Mouse (Mus musculus) erythroblast, embryonic 14.5 days (primary cell): ENCODE data around the gene Ust. TPM values are rescaled to one million over a fixed set of nuclear protein-coding genes. Genes with fewer than 3 reads are reported as not detected.

Experiments used
- H3K27me3 ChIP-seq: 2 replicates; pipeline ENCODE4 v1.6.1; 2012; ENCODE audit warnings: inconsistent platforms; ENCODE audit not compliant: control insufficient read depth
- H3K36me3 ChIP-seq: 2 replicates; pipeline ENCODE4 v1.6.1; 2012; ENCODE audit warnings: mild to moderate bottlenecking, inconsistent platforms; ENCODE audit not compliant: control insufficient read depth
- H3K4me1 ChIP-seq: 2 replicates; pipeline ENCODE4 v1.6.1; 2012; ENCODE audit warnings: inconsistent platforms; ENCODE audit not compliant: control insufficient read depth
- H3K4me3 ChIP-seq: replicated peaks from 2 replicates; pipeline ENCODE3; 2012; ENCODE audit warnings: moderate library complexity, mild to moderate bottlenecking, inconsistent platforms
- H3K9me3 ChIP-seq: 2 replicates; pipeline ENCODE4 v1.6.1; 2012; ENCODE audit warnings: low read length, inconsistent platforms, mixed read lengths; ENCODE audit not compliant: control insufficient read depth
- GATA1 ChIP-seq: IDR thresholded peaks from 2 replicates; pipeline ENCODE4 v1.6.1; 2012; ENCODE audit warnings: low read length, inconsistent platforms, mixed read lengths
- TAL1 ChIP-seq: IDR thresholded peaks from 3 replicates; pipeline ENCODE4 v1.6.1; 2012; ENCODE audit warnings: low read length, inconsistent platforms, mixed read lengths
- polyA plus RNA-seq: library from polyadenylated mRNA; stranded (reverse); fragments of >175 nt; gene quantifications from 2 replicates; pipeline ENCODE4 v1.2.3, GENCODE M21; 2012

The Ust gene
- polyA plus RNA-seq, 1 experiment, result not detected

- Histone ChIP-seq H3K4me3 (no peak overlapping the region), H3K4me1 (no peaks in the 10 kb centered on the region), H3K9me3 (no peaks in the 10 kb centered on the region), H3K27me3 (no peaks in the 10 kb centered on the region), H3K36me3 (no peaks in the 10 kb centered on the region)
- TF ChIP-seq TAL1, result no peak
- TF ChIP-seq GATA1, result no peak
Observed at GRCm38 (mm10) chr10:8484487-8484886, 34.1 kb downstream of the Ust start.

- TF ChIP-seq TAL1 (no peak), GATA1 (no peak)
- Histone ChIP-seq H3K36me3 (no peaks in the 10 kb centered on the region), H3K27me3 (no peaks in the 10 kb centered on the region), H3K9me3 (no peaks in the 10 kb centered on the region; the same call in 1 of the 2 replicates), H3K4me1 (no peaks in the 10 kb centered on the region), H3K4me3 (no peak overlapping the region)
Observed at GRCm38 (mm10) chr10:8482779-8483178, 35.8 kb downstream of the Ust start.

- Histone ChIP-seq H3K36me3 (no peaks in the 10 kb centered on the region), H3K4me3 (no peak overlapping the region), H3K4me1 (no peaks in the 10 kb centered on the region), H3K9me3 (no peaks in the 10 kb centered on the region; the same call in 1 of the 2 replicates), H3K27me3 (no peaks in the 10 kb centered on the region)
- TF ChIP-seq TAL1 (no peak), GATA1 (no peak)
Observed at GRCm38 (mm10) chr10:8479779-8480178, 38.8 kb downstream of the Ust start.

- TF ChIP-seq TAL1 (no peak), GATA1 (no peak)
- no peak overlapping the region for H3K4me3 ChIP-seq
- no peaks in the 10 kb centered on the region for H3K4me1 ChIP-seq
- peaks cover 4% of the 10 kb centered on the region; the same call in 1 of the 2 replicates for H3K9me3 ChIP-seq
- no peaks in the 10 kb centered on the region for H3K36me3 ChIP-seq
- H3K27me3 ChIP-seq, result no peaks in the 10 kb centered on the region
Observed at GRCm38 (mm10) chr10:8477936-8478335, 40.7 kb downstream of the Ust start.

- peaks cover 4% of the 10 kb centered on the region; the same call in 1 of the 2 replicates for H3K9me3 ChIP-seq
- TF ChIP-seq TAL1 (no peak), GATA1 (no peak)
Observed at GRCm38 (mm10) chr10:8471995-8472394, 46.6 kb downstream of the Ust start.

GRCm38 (mm10) chr10:8471012-8471411 is 47.6 kb downstream of the Ust start:
- Histone ChIP-seq H3K9me3 (peaks cover 4% of the 10 kb centered on the region; the same call in 1 of the 2 replicates), H3K27me3 (no peaks in the 10 kb centered on the region), H3K4me3 (no peak overlapping the region), H3K36me3 (no peaks in the 10 kb centered on the region), H3K4me1 (no peaks in the 10 kb centered on the region)
- TF ChIP-seq TAL1 (no peak), GATA1 (no peak)

More at GRCm38 (mm10) chr10:8471995-8472394, 46.6 kb downstream of the Ust start:
- Histone ChIP-seq H3K4me1 (no peaks in the 10 kb centered on the region), H3K36me3 (no peaks in the 10 kb centered on the region), H3K4me3 (no peak overlapping the region), H3K27me3 (no peaks in the 10 kb centered on the region)

- no peaks in the 10 kb centered on the region for H3K36me3 ChIP-seq
- H3K27me3 ChIP-seq, result no peaks in the 10 kb centered on the region
- TF ChIP-seq GATA1, result no peak
- TF ChIP-seq TAL1, result no peak
- no peaks in the 10 kb centered on the region for H3K4me1 ChIP-seq
- H3K4me3 ChIP-seq, result no peak overlapping the region
- H3K9me3 ChIP-seq, result peaks cover 4% of the 10 kb centered on the region; the same call in 1 of the 2 replicates
Observed at GRCm38 (mm10) chr10:8469516-8469915, 49.1 kb downstream of the Ust start.

- Histone ChIP-seq H3K9me3 (peaks cover 4% of the 10 kb centered on the region; the same call in 1 of the 2 replicates), H3K4me1 (no peaks in the 10 kb centered on the region), H3K27me3 (no peaks in the 10 kb centered on the region), H3K36me3 (no peaks in the 10 kb centered on the region), H3K4me3 (no peak overlapping the region)
- TF ChIP-seq GATA1, result no peak
- TF ChIP-seq TAL1, result no peak
Observed at GRCm38 (mm10) chr10:8468651-8469386, 49.8 kb downstream of the Ust start.

- no peaks in the 10 kb centered on the region for H3K27me3 ChIP-seq
- H3K4me1 ChIP-seq, result no peaks in the 10 kb centered on the region
- H3K36me3 ChIP-seq, result no peaks in the 10 kb centered on the region
- no peaks in the 10 kb centered on the region; the same call in 1 of the 2 replicates for H3K9me3 ChIP-seq
- no peak overlapping the region for H3K4me3 ChIP-seq
- TF ChIP-seq GATA1, result no peak
- TF ChIP-seq TAL1, result no peak
Observed at GRCm38 (mm10) chr10:8465918-8466317, 52.7 kb downstream of the Ust start.

GRCm38 (mm10) chr10:8465216-8465615 is 53.4 kb downstream of the Ust start:
- TF ChIP-seq TAL1, result no peak
- TF ChIP-seq GATA1, result no peak

More at GRCm38 (mm10) chr10:8465216-8465615, 53.4 kb downstream of the Ust start:
- no peaks in the 10 kb centered on the region for H3K27me3 ChIP-seq
- H3K9me3 ChIP-seq, result no peaks in the 10 kb centered on the region; the same call in 1 of the 2 replicates
- no peaks in the 10 kb centered on the region for H3K4me1 ChIP-seq
- no peaks in the 10 kb centered on the region for H3K36me3 ChIP-seq
- H3K4me3 ChIP-seq, result no peak overlapping the region
